Mouse (Mus musculus) lung, adult 2 months (tissue): Measurements from ENCODE around the gene Zswim9.

Experiments
- CTCF ChIP-seq: fragments of 200-500 bp; IDR thresholded peaks from 2 replicates; pipeline ENCODE4 v1.5.1; 2011; ENCODE audit warnings: mild to moderate bottlenecking, low read length, control low read depth; ENCODE audit not compliant: insufficient read depth
- POLR2A ChIP-seq: fragments of 200-500 bp; IDR thresholded peaks from 2 replicates; pipeline ENCODE4 v1.6.1; 2011; ENCODE audit warnings: low read depth, mild to moderate bottlenecking, control low read depth, low read length, borderline replicate concordance; ENCODE audit errors: extremely low read depth

GRCm38 (mm10) chr7:13298821-13299220, 20.3 kb upstream of the Zswim9 start:
- TF ChIP-seq CTCF (no peak), POLR2A (no peak)
